Mouse (Mus musculus) ES-E14 (cell line): Measurements from ENCODE around the gene Zfand3. TPM values are rescaled to one million over a fixed set of nuclear protein-coding genes. Genes with fewer than 3 reads are reported as not detected.

ENCODE experiments used
- DNase-seq: peaks from one replicate; pipeline ENCODE4 v3.0.0-alpha.2; 2013; ENCODE audit warnings: low read depth, low spot score
- H3K27ac ChIP-seq: 2 replicates; pipeline ENCODE4 v1.5.1; 2012; ENCODE audit warnings: low read depth, mild to moderate bottlenecking, low read length, moderate library complexity, mixed read lengths; ENCODE audit not compliant: poor library complexity, insufficient read depth, severe bottlenecking
- H3K36me3 ChIP-seq: 2 replicates; pipeline ENCODE4 v1.6.1; 2012; ENCODE audit warnings: mild to moderate bottlenecking, low read length, moderate library complexity, mixed read lengths; ENCODE audit not compliant: control insufficient read depth, poor library complexity, insufficient read depth, severe bottlenecking
- H3K4me1 ChIP-seq, 2 experiments: fragments of 150-350 bp in 1 of 2; sonication (generic) in 1 of 2; 2 replicates each; pipeline ENCODE4 v1.6.1; 2012; ENCODE audit warnings: low read length in 2 of 2, mild to moderate bottlenecking in 1 of 2, mixed read lengths in 1 of 2; ENCODE audit not compliant: control insufficient read depth in 2 of 2, insufficient read depth in 2 of 2, poor library complexity in 1 of 2
- H3K4me3 ChIP-seq, 2 experiments: fragments of 150-350 bp in 1 of 2; sonication (generic) in 1 of 2; 2 replicates each; pipeline ENCODE4 v1.5.1; 2012; ENCODE audit warnings: low read length in 2 of 2, low read depth in 1 of 2, mild to moderate bottlenecking in 1 of 2, mixed read lengths in 1 of 2; ENCODE audit not compliant: insufficient read depth in 1 of 2, poor library complexity in 1 of 2, severe bottlenecking in 1 of 2
- H3K9ac ChIP-seq: 2 replicates; pipeline ENCODE4 v1.6.1; 2012; ENCODE audit warnings: low read depth, mild to moderate bottlenecking, low read length, mixed read lengths; ENCODE audit not compliant: poor library complexity, insufficient read depth, severe bottlenecking
- H3K9me3 ChIP-seq: fragments of 150-350 bp; sonication (generic); 2 replicates; pipeline ENCODE4 v1.6.1; 2012; ENCODE audit warnings: low read depth, mild to moderate bottlenecking, low read length; ENCODE audit not compliant: control insufficient read depth, insufficient read depth
- CHD2 ChIP-seq: IDR thresholded peaks from 2 replicates; pipeline ENCODE4 v1.6.1; 2014; ENCODE audit warnings: mild to moderate bottlenecking, low read depth, low read length, inconsistent platforms
- HCFC1 ChIP-seq: IDR thresholded peaks from 2 replicates; pipeline ENCODE4 v1.6.1; 2012; ENCODE audit warnings: low read length, inconsistent platforms, borderline replicate concordance; ENCODE audit not compliant: insufficient read depth
- MAFK ChIP-seq: IDR thresholded peaks from 2 replicates; pipeline ENCODE4 v1.6.1; 2014; ENCODE audit warnings: mild to moderate bottlenecking, low read depth, low read length, inconsistent platforms; ENCODE audit not compliant: insufficient read depth
- ZC3H11A ChIP-seq: IDR thresholded peaks from 2 replicates; pipeline ENCODE4 v1.6.1; 2012; ENCODE audit warnings: low read depth, mild to moderate bottlenecking, inconsistent platforms, low read length, borderline replicate concordance
- ZNF384 ChIP-seq: IDR thresholded peaks from 2 replicates; pipeline ENCODE4 v1.6.1; 2012; ENCODE audit warnings: low read depth, low read length, inconsistent platforms
- in situ Hi-C, 2 experiments: fragments of 600-800 bp; cut with MboI; formaldehyde crosslinking; loops; one replicate each; pipeline ENCODE4 v1.15.1; 2025; ENCODE audit warnings: low sequenced_read_pairs in 2 of 2, inconsistent platforms in 1 of 2; ENCODE audit not compliant: unreplicated experiment in 2 of 2
- total RNA-seq: library from RNA; depleted of rRNA; stranded (reverse); fragments of 300-350 nt; gene quantifications from 2 replicates; pipeline ENCODE4 v1.2.3, GENCODE M21; 2012

Gene Zfand3
- total RNA-seq, 1 experiment = 43.3 TPM

GRCm38 (mm10) chr17:30162983-30163382 is 158.4 kb downstream of the Zfand3 start:
- in situ Hi-C loops = no loop called here
- no peak for TF ChIP-seq ZC3H11A
- TF ChIP-seq HCFC1 = no peak
- TF ChIP-seq ZNF384 = no peak
- TF ChIP-seq CHD2 = no peak
- peaks cover 2 to 6% of the 10 kb centered on the region in 2 experiments; a peak in 2 of 4 replicates for H3K4me1 ChIP-seq
- H3K9me3 ChIP-seq = no peaks in the 10 kb centered on the region
- H3K4me3 ChIP-seq = no peak overlapping the region
- H3K27ac ChIP-seq = no peak overlapping the region
- H3K9ac ChIP-seq = no peak overlapping the region
- no peaks in the 10 kb centered on the region for H3K36me3 ChIP-seq
- no peak for DNase-seq

- Histone ChIP-seq H3K4me3 (no peak overlapping the region), H3K27ac (no peak overlapping the region), H3K36me3 (no peaks in the 10 kb centered on the region), H3K9me3 (no peaks in the 10 kb centered on the region), H3K4me1 (peaks cover 2 to 3% of the 10 kb centered on the region in 2 experiments; a peak in 1 of 4 replicates), H3K9ac (no peak overlapping the region)
- no peak for DNase-seq
- TF ChIP-seq HCFC1 = no peak
- no peak for TF ChIP-seq ZC3H11A
- no peak for TF ChIP-seq ZNF384
- no peak for TF ChIP-seq CHD2
- in situ Hi-C loops = no loop called here
Observed at GRCm38 (mm10) chr17:30163793-30164192, 159.3 kb downstream of the Zfand3 start.

GRCm38 (mm10) chr17:30164818-30165217 is 160.3 kb downstream of the Zfand3 start:
- in situ Hi-C loops = no loop called here

GRCm38 (mm10) chr17:30177435-30177834 is 172.9 kb downstream of the Zfand3 start:
- Histone ChIP-seq H3K9ac (no peak overlapping the region), H3K4me3 (no peak overlapping the region), H3K9me3 (no peaks in the 10 kb centered on the region), H3K27ac (no peak overlapping the region), H3K36me3 (peaks cover 2% of the 10 kb centered on the region; the same call in 1 of the 2 replicates), H3K4me1 (no peaks in the 10 kb centered on the region)
- DNase-seq = no peak
- TF ChIP-seq MAFK (no peak), CHD2 (no peak), ZC3H11A (no peak), HCFC1 (no peak), ZNF384 (no peak)
- in situ Hi-C loops = no loop called here

More at GRCm38 (mm10) chr17:30164818-30165217, 160.3 kb downstream of the Zfand3 start:
- Histone ChIP-seq H3K27ac (no peak overlapping the region), H3K9ac (no peak overlapping the region), H3K9me3 (no peaks in the 10 kb centered on the region), H3K36me3 (no peaks in the 10 kb centered on the region), H3K4me1 (no peaks in the 10 kb centered on the region), H3K4me3 (no peak overlapping the region)
- no peak for DNase-seq
- no peak for TF ChIP-seq HCFC1
- no peak for TF ChIP-seq ZC3H11A
- no peak for TF ChIP-seq ZNF384
- no peak for TF ChIP-seq MAFK
- no peak for TF ChIP-seq CHD2

- Histone ChIP-seq H3K9me3 (no peaks in the 10 kb centered on the region), H3K9ac (no peak overlapping the region), H3K36me3 (peaks cover 2% of the 10 kb centered on the region; the same call in 1 of the 2 replicates), H3K4me3 (no peak overlapping the region), H3K27ac (no peak overlapping the region), H3K4me1 (no peaks in the 10 kb centered on the region)
- in situ Hi-C loops = no loop called here
- TF ChIP-seq ZNF384 = no peak
- no peak for TF ChIP-seq HCFC1
- no peak for TF ChIP-seq ZC3H11A
- TF ChIP-seq CHD2 = no peak
- no peak for TF ChIP-seq MAFK
- DNase-seq = no peak
Observed at GRCm38 (mm10) chr17:30178402-30178801, 173.9 kb downstream of the Zfand3 start.
